Mouse (Mus musculus): ENCODE measurements around the gene Dync1i2.

The Dync1i2 gene

GRCm38 (mm10) chr2:71269332-71269731 lies 57.8 kb downstream of the Dync1i2 start:
- in situ Hi-C loops (cut with MboI, MseI): no loop called here

- in situ Hi-C loops (cut with MboI, MseI): no loop called here
These were observed 58.6 kb downstream of the Dync1i2 start for GRCm38 (mm10) chr2:71270085-71270484.

- in situ Hi-C loops (cut with MboI, MseI): no loop called here
These were observed 62.6 kb downstream of the Dync1i2 start for GRCm38 (mm10) chr2:71273955-71274679.

- in situ Hi-C loops (cut with MboI, MseI): no loop called here
These were observed 64.2 kb downstream of the Dync1i2 start for GRCm38 (mm10) chr2:71275734-71276133.

GRCm38 (mm10) chr2:71278791-71279775 lies 67.6 kb downstream of the Dync1i2 start:
- in situ Hi-C loops (cut with MboI, MseI): no loop called here

GRCm38 (mm10) chr2:71281981-71282380 lies 70.5 kb downstream of the Dync1i2 start:
- in situ Hi-C loops (cut with MboI, MseI): no loop called here

GRCm38 (mm10) chr2:71290107-71290775 lies 78.7 kb downstream of the Dync1i2 start:
- in situ Hi-C loops (cut with MboI, MseI): no loop called here

- in situ Hi-C loops (cut with MboI, MseI): no loop called here
These were observed 80.1 kb downstream of the Dync1i2 start for GRCm38 (mm10) chr2:71291566-71291965.

GRCm38 (mm10) chr2:71293983-71294382 lies 82.5 kb downstream of the Dync1i2 start:
- in situ Hi-C loops (cut with MboI, MseI): no loop called here

GRCm38 (mm10) chr2:71294489-71294888 lies 83.0 kb downstream of the Dync1i2 start:
- in situ Hi-C loops (cut with MboI, MseI): no loop called here

GRCm38 (mm10) chr2:71295844-71296243 lies 84.3 kb downstream of the Dync1i2 start:
- in situ Hi-C loops (cut with MboI, MseI): no loop called here

- in situ Hi-C loops (cut with MboI, MseI): no loop called here
These were observed 86.0 kb downstream of the Dync1i2 start for GRCm38 (mm10) chr2:71297501-71297900.

- in situ Hi-C loops (cut with MboI, MseI): no loop called here
These were observed 87.2 kb downstream of the Dync1i2 start for GRCm38 (mm10) chr2:71298729-71299128.

GRCm38 (mm10) chr2:71302156-71302663 lies 90.7 kb downstream of the Dync1i2 start:
- in situ Hi-C loops (cut with MboI, MseI): no loop called here

GRCm38 (mm10) chr2:71303221-71303620 lies 91.7 kb downstream of the Dync1i2 start:
- in situ Hi-C loops (cut with MboI, MseI): no loop called here

- in situ Hi-C loops (cut with MboI, MseI): no loop called here
These were observed 93.3 kb downstream of the Dync1i2 start for GRCm38 (mm10) chr2:71304821-71305220.

- in situ Hi-C loops (cut with MboI, MseI): no loop called here
These were observed 94.9 kb downstream of the Dync1i2 start for GRCm38 (mm10) chr2:71306357-71306756.

- in situ Hi-C loops (cut with MboI, MseI): loop anchor here in 1 of 2 experiments (10.0 kb wide), 1 partner anchor 545 kb away; no protein-coding TSS in a partner anchor
These were observed 98.2 kb downstream of the Dync1i2 start for GRCm38 (mm10) chr2:71309726-71310125.

- in situ Hi-C loops (cut with MboI, MseI): loop anchor here in 1 of 2 experiments (10.0 kb wide), 1 partner anchor 547 kb away; no protein-coding TSS in a partner anchor
These were observed 100.6 kb downstream of the Dync1i2 start for GRCm38 (mm10) chr2:71312067-71312466.
